Mouse (Mus musculus): ENCODE measurements at regions not wholly inside any gene's neighbourhood (a gene's known extent, or its start where the extent isn't known, plus 50 kb on each side); places are given as distances from the start of the nearest gene placed in this dataset.

- TF ChIP-seq CTCF (IDR thresholded peaks at IDR 0.05): peak; percentile 97
- no peak for TF ChIP-seq EP300 (IDR thresholded peaks at IDR 0.05)
These were observed 59.1 kb upstream of the Ssx2ip start for GRCm38 (mm10) chr3:146345308-146345780.
